Mouse (Mus musculus) 416B (cell line): ENCODE results near the gene Taldo1.
"Not testable (repeated sequence)": the region's sequence is repeated elsewhere in the genome, so short reads cannot be mapped to it uniquely, and the experiment has no call there.

Experiments
- DNase-seq: peaks from one replicate; pipeline ENCODE4 v3.0.0; 2011; ENCODE audit warnings: low read depth

Gene Taldo1

GRCm38 (mm10) chr7:141439811-141440210 lies 47.8 kb downstream of the Taldo1 start:
- no peak for DNase-seq

GRCm38 (mm10) chr7:141440613-141441012 lies 48.6 kb downstream of the Taldo1 start:
- DNase-seq, result peak; percentile 74

- no peak for DNase-seq
Measured at GRCm38 (mm10) chr7:141441460-141441859, 49.5 kb downstream of the Taldo1 start.

- no peak for DNase-seq
Measured at GRCm38 (mm10) chr7:141442199-141442598, 50.2 kb downstream of the Taldo1 start.

- DNase-seq, result peak; percentile 86
Measured at GRCm38 (mm10) chr7:141443081-141443821, 51.3 kb downstream of the Taldo1 start.

GRCm38 (mm10) chr7:141443828-141444237 lies 51.8 kb downstream of the Taldo1 start, which contains the start of gene Pidd1:
Gene Pidd1, minus strand, starts transcription at chr7:141444025.
- DNase-seq, result peak; percentile 83

GRCm38 (mm10) chr7:141446374-141446773 lies 54.4 kb downstream of the Taldo1 start:
- DNase-seq, result not testable (repeated sequence)

GRCm38 (mm10) chr7:141447110-141447991 lies 55.4 kb downstream of the Taldo1 start, which contains the start of gene Rplp2:
Gene Rplp2, plus strand, starts transcription at chr7:141447370.
- DNase-seq, result peak; percentile 99

GRCm38 (mm10) chr7:141451928-141452327 lies 59.9 kb downstream of the Taldo1 start:
- DNase-seq, result no peak
